Mouse (Mus musculus) embryonic facial prominence, embryonic 15.5 days (tissue): Measurements from ENCODE around the gene Hspbap1. TPM values are rescaled to one million over a fixed set of nuclear protein-coding genes. Genes with fewer than 3 reads are reported as not detected.
A peak's percentile ranks its signal among the peaks of the same experiment; 100 is the strongest.

ENCODE experiments used
- ATAC-seq: fragments of 200-750 bp; cut with Nextera tagmentation; 2 replicates; pipeline ENCODE4 v1.8.0; 2017; ENCODE audit warnings: low read depth, moderate TSS enrichment; ENCODE audit not compliant: insufficient number of reproducible peaks, low FRiP score, low TSS enrichment
- H3K27ac ChIP-seq: fragments of 300-500 bp; sonication (generic); replicated peaks from 2 replicates; pipeline ENCODE4 v1.5.1; 2015; ENCODE audit warnings: mild to moderate bottlenecking, inconsistent platforms
- H3K27me3 ChIP-seq: fragments of 300-500 bp; sonication (generic); 2 replicates; pipeline ENCODE4 v1.6.1; 2015; ENCODE audit warnings: inconsistent platforms
- H3K36me3 ChIP-seq: fragments of 300-500 bp; sonication (generic); 2 replicates; pipeline ENCODE4 v1.6.1; 2015; ENCODE audit warnings: mild to moderate bottlenecking, inconsistent platforms
- H3K4me1 ChIP-seq: fragments of 300-500 bp; sonication (generic); 2 replicates; pipeline ENCODE4 v1.6.1; 2015; ENCODE audit warnings: inconsistent platforms
- H3K4me2 ChIP-seq: fragments of 300-500 bp; sonication (generic); replicated peaks from 2 replicates; pipeline ENCODE4 v1.6.1; 2015; ENCODE audit warnings: mild to moderate bottlenecking, inconsistent platforms
- H3K4me3 ChIP-seq: fragments of 300-500 bp; sonication (generic); replicated peaks from 2 replicates; pipeline ENCODE4 v1.5.1; 2015; ENCODE audit warnings: mild to moderate bottlenecking, inconsistent platforms
- H3K9ac ChIP-seq: fragments of 300-500 bp; sonication (generic); 2 replicates; pipeline ENCODE4 v1.6.1; 2015; ENCODE audit warnings: inconsistent platforms
- H3K9me3 ChIP-seq: fragments of 300-500 bp; sonication (generic); replicated peaks from 2 replicates; pipeline ENCODE4 v1.6.1; 2016; ENCODE audit warnings: inconsistent platforms
- WGBS: fragments of 180-500 bp; shearing (Covaris S2); methylation state at CpG from one replicate; pipeline ENCODE4 v1.1.7; 2015; 5-methylcytosine and 5-hydroxymethylcytosine counted together
- polyA plus RNA-seq: library from polyadenylated mRNA; unstranded; fragments of >200 nt; fragmentation: Nextera tagmentation; extraction: Ambion mirVana; gene quantifications from 2 replicates; pipeline ENCODE4 v1.2.1, GENCODE M21; 2015

The Hspbap1 gene
- polyA plus RNA-seq: 13.3 and 13.9 TPM in 2 replicates

- no peaks in the 10 kb centered on the region for H3K36me3 ChIP-seq
- H3K4me2 ChIP-seq: peak within 1 kb of the TSS; percentile 93
- peak within 1 kb of the TSS; percentile 83 for H3K9ac ChIP-seq
- ATAC-seq: peak; percentile 74
- H3K27ac ChIP-seq: peak within 1 kb of the TSS; percentile 63; the same call in 1 of the 2 replicates
- no peaks in the 10 kb centered on the region for H3K9me3 ChIP-seq
- WGBS: under 1% methylated on average over 51 of the region's 51 CpGs
- peaks cover 23% of the 10 kb centered on the region for H3K4me1 ChIP-seq
- no peaks in the 10 kb centered on the region for H3K27me3 ChIP-seq
- H3K4me3 ChIP-seq: peak within 1 kb of the TSS; percentile 87
These were observed at the start of gene Hspbap1 for GRCm38 (mm10) chr16:35769878-35770657. Gene Hspbap1, plus strand, starts transcription at chr16:35770375.

GRCm38 (mm10) chr16:35724561-35724960 lies 45.6 kb upstream of the Hspbap1 start:
- H3K27me3 ChIP-seq: no peaks in the 10 kb centered on the region
- ATAC-seq: no peak
- H3K9me3 ChIP-seq: no peaks in the 10 kb centered on the region
- H3K4me3 ChIP-seq: no peak overlapping the region
- H3K27ac ChIP-seq: no peak overlapping the region
- no peak overlapping the region for H3K9ac ChIP-seq
- 86% methylated on average over 6 of the region's 6 CpGs for WGBS
- H3K4me1 ChIP-seq: no peaks in the 10 kb centered on the region
- peaks cover 8% of the 10 kb centered on the region; the same call in 1 of the 2 replicates for H3K36me3 ChIP-seq
- no peak overlapping the region for H3K4me2 ChIP-seq

- H3K4me2 ChIP-seq: no peak overlapping the region
- no peak for ATAC-seq
- peaks cover 3% of the 10 kb centered on the region; the same call in 1 of the 2 replicates for H3K36me3 ChIP-seq
- WGBS: 68% methylated on average over 2 of the region's 2 CpGs
- H3K4me3 ChIP-seq: no peak overlapping the region
- no peaks in the 10 kb centered on the region for H3K9me3 ChIP-seq
- no peak overlapping the region for H3K27ac ChIP-seq
- H3K27me3 ChIP-seq: no peaks in the 10 kb centered on the region
- H3K9ac ChIP-seq: no peak overlapping the region
- no peaks in the 10 kb centered on the region for H3K4me1 ChIP-seq
These were observed 43.6 kb upstream of the Hspbap1 start for GRCm38 (mm10) chr16:35726601-35727000.

GRCm38 (mm10) chr16:35729151-35729738 lies 40.9 kb upstream of the Hspbap1 start:
- no peaks in the 10 kb centered on the region for H3K4me1 ChIP-seq
- H3K9ac ChIP-seq: no peak overlapping the region
- no peak for ATAC-seq
- H3K4me2 ChIP-seq: no peak overlapping the region
- H3K9me3 ChIP-seq: no peaks in the 10 kb centered on the region
- H3K27me3 ChIP-seq: no peaks in the 10 kb centered on the region
- peaks cover 8% of the 10 kb centered on the region; the same call in 1 of the 2 replicates for H3K36me3 ChIP-seq
- WGBS: 55% methylated on average over 8 of the region's 8 CpGs
- no peak overlapping the region for H3K4me3 ChIP-seq
- H3K27ac ChIP-seq: no peak overlapping the region

GRCm38 (mm10) chr16:35732096-35732495 lies 38.1 kb upstream of the Hspbap1 start:
- Histone ChIP-seq H3K4me1 (no peaks in the 10 kb centered on the region), H3K4me2 (no peak overlapping the region), H3K9me3 (no peaks in the 10 kb centered on the region), H3K4me3 (no peak overlapping the region), H3K9ac (no peak overlapping the region), H3K27ac (no peak overlapping the region), H3K36me3 (peaks cover 8% of the 10 kb centered on the region; the same call in 1 of the 2 replicates), H3K27me3 (no peaks in the 10 kb centered on the region)
- ATAC-seq: no peak
- 84% methylated on average over 7 of the region's 7 CpGs for WGBS

- WGBS: 21% methylated on average over 6 of the region's 6 CpGs
These were observed 36.1 kb upstream of the Hspbap1 start for GRCm38 (mm10) chr16:35734038-35734437.

GRCm38 (mm10) chr16:35738096-35738767 lies 31.9 kb upstream of the Hspbap1 start:
- Histone ChIP-seq H3K4me1 (peaks cover 8% of the 10 kb centered on the region; the same call in 1 of the 2 replicates), H3K27ac (no peak overlapping the region), H3K9me3 (no peaks in the 10 kb centered on the region), H3K36me3 (no peaks in the 10 kb centered on the region), H3K27me3 (no peaks in the 10 kb centered on the region), H3K9ac (no peak overlapping the region), H3K4me3 (no peak overlapping the region), H3K4me2 (no peak overlapping the region)
- 69% methylated on average over 7 of the region's 7 CpGs for WGBS
- no peak for ATAC-seq

More at GRCm38 (mm10) chr16:35734038-35734437, 36.1 kb upstream of the Hspbap1 start:
- H3K9me3 ChIP-seq: no peaks in the 10 kb centered on the region
- H3K4me2 ChIP-seq: no peak overlapping the region
- no peak for ATAC-seq
- H3K4me1 ChIP-seq: peaks cover 8% of the 10 kb centered on the region; the same call in 1 of the 2 replicates
- H3K27me3 ChIP-seq: no peaks in the 10 kb centered on the region
- H3K27ac ChIP-seq: no peak overlapping the region
- H3K36me3 ChIP-seq: peaks cover 6% of the 10 kb centered on the region; the same call in 1 of the 2 replicates
- no peak overlapping the region for H3K4me3 ChIP-seq
- no peak overlapping the region for H3K9ac ChIP-seq

GRCm38 (mm10) chr16:35739548-35739947 lies 30.6 kb upstream of the Hspbap1 start:
- ATAC-seq: no peak
- Histone ChIP-seq H3K9me3 (no peaks in the 10 kb centered on the region), H3K4me1 (peaks cover 8% of the 10 kb centered on the region; the same call in 1 of the 2 replicates), H3K4me2 (no peak overlapping the region), H3K9ac (no peak overlapping the region), H3K4me3 (no peak overlapping the region), H3K27me3 (no peaks in the 10 kb centered on the region), H3K27ac (no peak overlapping the region), H3K36me3 (no peaks in the 10 kb centered on the region)
- WGBS: 48% methylated on average over 1 of the region's 1 CpGs

GRCm38 (mm10) chr16:35740357-35740756 lies 29.8 kb upstream of the Hspbap1 start:
- 67% methylated on average over 12 of the region's 12 CpGs for WGBS
- Histone ChIP-seq H3K4me1 (peaks cover 8% of the 10 kb centered on the region; the same call in 1 of the 2 replicates), H3K9me3 (no peaks in the 10 kb centered on the region), H3K36me3 (no peaks in the 10 kb centered on the region), H3K27ac (no peak overlapping the region), H3K9ac (no peak overlapping the region), H3K27me3 (no peaks in the 10 kb centered on the region), H3K4me2 (no peak overlapping the region), H3K4me3 (no peak overlapping the region)
- no peak for ATAC-seq

GRCm38 (mm10) chr16:35740943-35741342 lies 29.2 kb upstream of the Hspbap1 start:
- 54% methylated on average over 6 of the region's 6 CpGs for WGBS
- no peak overlapping the region for H3K4me2 ChIP-seq
- H3K9ac ChIP-seq: no peak overlapping the region
- no peak overlapping the region for H3K4me3 ChIP-seq
- ATAC-seq: no peak
- H3K36me3 ChIP-seq: no peaks in the 10 kb centered on the region
- H3K27me3 ChIP-seq: no peaks in the 10 kb centered on the region
- no peaks in the 10 kb centered on the region for H3K9me3 ChIP-seq
- peaks cover 8% of the 10 kb centered on the region; the same call in 1 of the 2 replicates for H3K4me1 ChIP-seq
- H3K27ac ChIP-seq: no peak overlapping the region

- Histone ChIP-seq H3K9me3 (no peaks in the 10 kb centered on the region), H3K27me3 (no peaks in the 10 kb centered on the region), H3K27ac (no peak overlapping the region), H3K4me2 (no peak overlapping the region), H3K4me3 (no peak overlapping the region), H3K4me1 (peaks cover 8% of the 10 kb centered on the region; the same call in 1 of the 2 replicates), H3K9ac (no peak overlapping the region), H3K36me3 (no peaks in the 10 kb centered on the region)
- 94% methylated on average over 5 of the region's 5 CpGs for WGBS
- ATAC-seq: no peak
These were observed 28.6 kb upstream of the Hspbap1 start for GRCm38 (mm10) chr16:35741621-35742020.
